Mouse (Mus musculus): Measurements from ENCODE around the gene Dscaml1. TPM values are rescaled to one million over a fixed set of nuclear protein-coding genes. Genes with fewer than 3 reads are reported as not detected.

Dscaml1 gene
- polyA plus RNA-seq, 1 experiment: 1.3 TPM

- DNase-seq (ENCODE audit: low read depth in 1 of 2, low spot score in 2 of 2): no peak
- H3K4me1 ChIP-seq (ENCODE audit: control insufficient read depth, insufficient read depth, insufficient read length): no peaks in the 10 kb centered on the region
- H3K36me3 ChIP-seq (ENCODE audit: control insufficient read depth, insufficient read depth, low read length): no peaks in the 10 kb centered on the region
- H3K27me3 ChIP-seq (ENCODE audit: control insufficient read depth, insufficient read depth, low read length): no peaks in the 10 kb centered on the region
- TF ChIP-seq POLR2A (IDR thresholded peaks at IDR 0.05; ENCODE audit: low read depth, low read length) (no peak), CTCF (IDR thresholded peaks at IDR 0.05; ENCODE audit: extremely low read depth, insufficient read depth, insufficient read length, insufficient replicate concordance) (no peak)
- no peak overlapping the region for H3K4me3 ChIP-seq (ENCODE audit: extremely low read depth, insufficient read depth, insufficient read length)
- 81% methylated on average over 4 of the region's 4 CpGs for WGBS
- H3K27ac ChIP-seq (ENCODE audit: insufficient read depth, low read length): no peak overlapping the region
Observed at GRCm38 (mm10) chr9:45634978-45635377, 208.6 kb downstream of the Dscaml1 start.

- WGBS: 55% methylated on average over 1 of the region's 1 CpGs
- H3K27me3 ChIP-seq (ENCODE audit: control insufficient read depth, insufficient read depth, low read length): no peaks in the 10 kb centered on the region
- no peak for TF ChIP-seq CTCF (IDR thresholded peaks at IDR 0.05; ENCODE audit: extremely low read depth, insufficient read depth, insufficient read length, insufficient replicate concordance)
- no peak for TF ChIP-seq POLR2A (IDR thresholded peaks at IDR 0.05; ENCODE audit: low read depth, low read length)
- H3K4me3 ChIP-seq (ENCODE audit: extremely low read depth, insufficient read depth, insufficient read length): no peak overlapping the region
- no peaks in the 10 kb centered on the region for H3K36me3 ChIP-seq (ENCODE audit: control insufficient read depth, insufficient read depth, low read length)
- H3K4me1 ChIP-seq (ENCODE audit: control insufficient read depth, insufficient read depth, insufficient read length): no peaks in the 10 kb centered on the region
- DNase-seq (ENCODE audit: low read depth in 1 of 2, low spot score in 2 of 2): no peak
- no peak overlapping the region for H3K27ac ChIP-seq (ENCODE audit: insufficient read depth, low read length)
Observed at GRCm38 (mm10) chr9:45637346-45637745, 210.9 kb downstream of the Dscaml1 start.

- no peak for DNase-seq (ENCODE audit: low read depth in 1 of 2, low spot score in 2 of 2)
- H3K36me3 ChIP-seq (ENCODE audit: control insufficient read depth, insufficient read depth, low read length): no peaks in the 10 kb centered on the region
- H3K4me1 ChIP-seq (ENCODE audit: control insufficient read depth, insufficient read depth, insufficient read length): no peaks in the 10 kb centered on the region
- TF ChIP-seq CTCF (IDR thresholded peaks at IDR 0.05; ENCODE audit: extremely low read depth, insufficient read depth, insufficient read length, insufficient replicate concordance) (no peak), POLR2A (IDR thresholded peaks at IDR 0.05; ENCODE audit: low read depth, low read length) (no peak)
- H3K27me3 ChIP-seq (ENCODE audit: control insufficient read depth, insufficient read depth, low read length): no peaks in the 10 kb centered on the region
- 86% methylated on average over 6 of the region's 6 CpGs for WGBS
- H3K4me3 ChIP-seq (ENCODE audit: extremely low read depth, insufficient read depth, insufficient read length): no peak overlapping the region
- H3K27ac ChIP-seq (ENCODE audit: insufficient read depth, low read length): no peak overlapping the region
Observed at GRCm38 (mm10) chr9:45638184-45638917, 211.9 kb downstream of the Dscaml1 start.

GRCm38 (mm10) chr9:45644833-45645388 lies 218.5 kb downstream of the Dscaml1 start:
- TF ChIP-seq CTCF (IDR thresholded peaks at IDR 0.05; ENCODE audit: extremely low read depth, insufficient read depth, insufficient read length, insufficient replicate concordance) (no peak), POLR2A (IDR thresholded peaks at IDR 0.05; ENCODE audit: low read depth, low read length) (no peak)
- no peak overlapping the region for H3K4me3 ChIP-seq (ENCODE audit: extremely low read depth, insufficient read depth, insufficient read length)
- no peaks in the 10 kb centered on the region for H3K27me3 ChIP-seq (ENCODE audit: control insufficient read depth, insufficient read depth, low read length)
- WGBS: 62% methylated on average over 6 of the region's 6 CpGs
- no peaks in the 10 kb centered on the region for H3K36me3 ChIP-seq (ENCODE audit: control insufficient read depth, insufficient read depth, low read length)
- no peak for DNase-seq (ENCODE audit: low read depth in 1 of 2, low spot score in 2 of 2)
- H3K4me1 ChIP-seq (ENCODE audit: control insufficient read depth, insufficient read depth, insufficient read length): no peaks in the 10 kb centered on the region
- H3K27ac ChIP-seq (ENCODE audit: insufficient read depth, low read length): no peak overlapping the region

- H3K27me3 ChIP-seq (ENCODE audit: control insufficient read depth, insufficient read depth, low read length): no peaks in the 10 kb centered on the region
- H3K36me3 ChIP-seq (ENCODE audit: control insufficient read depth, insufficient read depth, low read length): no peaks in the 10 kb centered on the region
- H3K27ac ChIP-seq (ENCODE audit: insufficient read depth, low read length): no peak overlapping the region
- DNase-seq (ENCODE audit: low read depth in 1 of 2, low spot score in 2 of 2): no peak
- no peak overlapping the region for H3K4me3 ChIP-seq (ENCODE audit: extremely low read depth, insufficient read depth, insufficient read length)
- no peaks in the 10 kb centered on the region for H3K4me1 ChIP-seq (ENCODE audit: control insufficient read depth, insufficient read depth, insufficient read length)
- no peak for TF ChIP-seq CTCF (IDR thresholded peaks at IDR 0.05; ENCODE audit: extremely low read depth, insufficient read depth, insufficient read length, insufficient replicate concordance)
- WGBS: 77% methylated on average over 6 of the region's 6 CpGs
Observed at GRCm38 (mm10) chr9:45645526-45645925, 219.1 kb downstream of the Dscaml1 start.

- no peaks in the 10 kb centered on the region for H3K36me3 ChIP-seq (ENCODE audit: control insufficient read depth, insufficient read depth, low read length)
- H3K4me1 ChIP-seq (ENCODE audit: control insufficient read depth, insufficient read depth, insufficient read length): no peaks in the 10 kb centered on the region
- WGBS: 81% methylated on average over 13 of the region's 13 CpGs
- TF ChIP-seq POLR2A (IDR thresholded peaks at IDR 0.05; ENCODE audit: low read depth, low read length) (no peak), CTCF (IDR thresholded peaks at IDR 0.05; ENCODE audit: extremely low read depth, insufficient read depth, insufficient read length, insufficient replicate concordance) (no peak)
- H3K27ac ChIP-seq (ENCODE audit: insufficient read depth, low read length): no peak overlapping the region
- H3K4me3 ChIP-seq (ENCODE audit: extremely low read depth, insufficient read depth, insufficient read length): no peak overlapping the region
- no peak for DNase-seq (ENCODE audit: low read depth in 1 of 2, low spot score in 2 of 2)
- no peaks in the 10 kb centered on the region for H3K27me3 ChIP-seq (ENCODE audit: control insufficient read depth, insufficient read depth, low read length)
Observed at GRCm38 (mm10) chr9:45651078-45651809, 224.8 kb downstream of the Dscaml1 start.
